Mouse (Mus musculus): ENCODE results near the gene Tmod4. TPM values are rescaled to one million over a fixed set of nuclear protein-coding genes. Genes with fewer than 3 reads are reported as not detected.
A peak's percentile ranks its signal among the peaks of the same experiment; 100 is the strongest.
"Not testable (repeated sequence)": the region's sequence is repeated elsewhere in the genome, so short reads cannot be mapped to it uniquely, and the experiment has no call there.

Tmod4 gene
- polyA plus RNA-seq, 1 experiment from 2014 or later: not detected

DNA sequence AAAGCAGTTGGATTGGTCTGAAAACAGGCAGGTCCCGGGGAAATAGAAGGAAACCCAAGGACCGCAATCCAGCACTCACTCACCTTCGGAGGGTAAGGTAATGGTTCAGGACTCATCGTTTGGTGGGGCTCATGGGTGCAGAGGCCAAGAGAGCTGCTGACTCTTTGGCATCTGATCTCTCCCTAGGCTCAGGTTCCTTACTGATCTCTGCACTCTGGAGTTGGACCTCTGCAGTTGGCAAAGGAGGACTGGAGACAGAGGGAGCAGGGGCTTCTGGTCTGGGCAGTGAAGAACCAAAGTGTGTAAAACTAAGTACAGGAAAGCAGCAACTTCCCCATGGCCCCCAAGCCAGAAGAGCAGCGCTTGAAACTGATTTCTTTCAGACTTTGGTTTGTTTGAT is 5.8 kb downstream of the Tmod4 start:
- no peak overlapping the region for H3K4me3 ChIP-seq (ENCODE audit: inconsistent target)
- H3K79me2 ChIP-seq (ENCODE audit: inconsistent target): peaks cover 5% of the 10 kb centered on the region; the same call in 1 of the 2 replicates
- peaks cover 29% of the 10 kb centered on the region; the same call in 1 of the 2 replicates for H3K36me3 ChIP-seq (ENCODE audit: inconsistent target)
- WGBS (ENCODE audit: missing documents): 93% methylated on average over 5 of the region's 5 CpGs
- H3K27ac ChIP-seq: no peak overlapping the region

- peaks cover 14% of the 10 kb centered on the region; the same call in 1 of the 2 replicates for H3K79me2 ChIP-seq (ENCODE audit: inconsistent target)
- not testable (repeated sequence) for H3K4me3 ChIP-seq (ENCODE audit: inconsistent target); H3K27ac ChIP-seq
- 100% methylated on average over 2 of the region's 2 CpGs for WGBS (ENCODE audit: missing documents)
- peaks cover 29% of the 10 kb centered on the region; the same call in 1 of the 2 replicates for H3K36me3 ChIP-seq (ENCODE audit: inconsistent target)
These were observed 8.1 kb downstream of the Tmod4 start for GRCm38 (mm10) chr3:95132389-95132788.

GRCm38 (mm10) chr3:95133176-95133575 is 8.9 kb downstream of the Tmod4 start:
- 40% methylated on average over 9 of the region's 11 CpGs for WGBS (ENCODE audit: missing documents)
- peaks cover 29% of the 10 kb centered on the region; the same call in 1 of the 2 replicates for H3K36me3 ChIP-seq (ENCODE audit: inconsistent target)
- H3K27ac ChIP-seq: peak overlapping the region; percentile 71
- H3K79me2 ChIP-seq (ENCODE audit: inconsistent target): peaks cover 20% of the 10 kb centered on the region
- H3K4me3 ChIP-seq (ENCODE audit: inconsistent target): peak overlapping the region; percentile 83

GRCm38 (mm10) chr3:95133680-95134101 is 9.4 kb downstream of the Tmod4 start, which contains the start of the genes Scnm1 and Lysmd1:
TSS of gene Scnm1 (minus strand) at chr3:95134011.
TSS of gene Lysmd1 (plus strand) at chr3:95134088.
- H3K4me3 ChIP-seq (ENCODE audit: inconsistent target): peak within 1 kb of the TSS; percentile 83
- 0% methylated on average over 18 of the region's 20 CpGs for WGBS (ENCODE audit: missing documents)
- H3K79me2 ChIP-seq (ENCODE audit: inconsistent target): peaks cover 22% of the 10 kb centered on the region
- peak within 1 kb of the TSS; percentile 92 for H3K27ac ChIP-seq
- H3K36me3 ChIP-seq (ENCODE audit: inconsistent target): peaks cover 29% of the 10 kb centered on the region; the same call in 1 of the 2 replicates

DNA sequence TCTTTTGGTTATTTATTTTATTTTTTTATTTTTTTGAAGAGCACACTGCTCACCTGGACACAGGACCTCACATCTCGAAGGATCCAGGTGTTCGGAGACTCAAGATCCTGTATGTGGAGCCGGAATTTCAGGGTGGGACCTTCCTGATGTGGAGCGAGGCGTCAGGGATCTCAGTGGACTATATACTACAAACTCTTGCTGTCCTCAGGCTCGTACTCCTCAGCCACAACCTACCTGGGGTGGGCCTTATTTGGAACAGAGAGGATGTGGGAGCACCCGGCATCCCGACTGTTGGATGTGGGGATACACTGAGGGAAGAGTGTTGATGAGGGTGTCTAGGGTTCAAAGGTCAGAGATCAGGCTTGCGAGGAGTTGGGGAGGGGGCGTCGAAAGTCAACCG is 9.9 kb downstream of the Tmod4 start:
- H3K4me3 ChIP-seq (ENCODE audit: inconsistent target): peak overlapping the region; percentile 83; the same call in 1 of the 2 replicates
- peaks cover 23% of the 10 kb centered on the region for H3K79me2 ChIP-seq (ENCODE audit: inconsistent target)
- WGBS (ENCODE audit: missing documents): no CpG with 5 or more reads among the region's 12 CpGs
- H3K27ac ChIP-seq: not testable (repeated sequence)
- peaks cover 25% of the 10 kb centered on the region; the same call in 1 of the 2 replicates for H3K36me3 ChIP-seq (ENCODE audit: inconsistent target)

DNA sequence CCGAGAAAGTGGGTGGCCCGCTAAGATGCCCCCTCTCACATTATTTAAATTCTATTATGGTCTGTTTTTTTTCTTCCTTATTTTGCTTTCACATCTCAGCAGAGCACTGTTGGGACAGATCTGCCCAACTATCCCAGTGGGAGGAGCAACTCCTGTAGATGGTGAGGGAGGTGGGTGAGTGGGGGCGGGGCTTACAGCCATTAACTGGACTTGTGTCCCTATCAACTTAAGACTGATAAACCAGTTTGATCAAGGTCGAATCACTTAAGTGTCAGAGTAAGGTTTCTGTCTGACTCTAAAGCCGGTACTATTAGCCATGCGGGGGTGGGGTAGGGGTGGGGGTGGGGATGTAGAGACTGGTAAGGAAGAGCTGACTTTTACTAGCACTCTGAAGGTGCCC is 10.7 kb downstream of the Tmod4 start:
- peaks cover 32% of the 10 kb centered on the region for H3K79me2 ChIP-seq (ENCODE audit: inconsistent target)
- peak overlapping the region; percentile 33 for H3K4me3 ChIP-seq (ENCODE audit: inconsistent target)
- 0% methylated on average over 6 of the region's 6 CpGs for WGBS (ENCODE audit: missing documents)
- H3K27ac ChIP-seq: peak overlapping the region; percentile 92
- peaks cover 16% of the 10 kb centered on the region; the same call in 1 of the 2 replicates for H3K36me3 ChIP-seq (ENCODE audit: inconsistent target)

- Histone ChIP-seq H3K36me3 (ENCODE audit: inconsistent target) (peaks cover 13% of the 10 kb centered on the region; the same call in 1 of the 2 replicates), H3K27ac (peak overlapping the region; percentile 92), H3K4me3 (ENCODE audit: inconsistent target) (peak overlapping the region; percentile 33), H3K79me2 (ENCODE audit: inconsistent target) (peaks cover 37% of the 10 kb centered on the region)
- WGBS (ENCODE audit: missing documents): 5% methylated on average over 7 of the region's 7 CpGs
These were observed 11.3 kb downstream of the Tmod4 start for GRCm38 (mm10) chr3:95135433-95136052.

DNA sequence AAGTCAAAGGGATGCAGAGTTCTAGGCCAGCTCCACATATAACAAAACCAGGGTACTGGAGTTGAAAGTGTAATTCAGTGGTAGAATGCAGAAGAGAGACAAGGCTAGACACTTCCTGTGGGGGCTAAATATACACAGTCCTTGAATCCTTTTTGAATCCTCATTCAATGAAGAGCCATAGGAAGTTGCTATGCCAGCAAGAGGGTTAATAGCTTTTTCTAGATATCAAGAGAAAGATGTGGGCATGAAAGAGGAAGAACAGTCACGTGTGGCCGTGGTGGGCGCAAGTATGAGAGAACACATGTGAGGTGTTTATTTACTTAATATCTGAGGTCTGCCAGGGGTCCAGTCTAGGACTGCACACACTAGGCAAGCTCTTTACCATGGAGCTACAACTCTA is 12.1 kb downstream of the Tmod4 start:
- Histone ChIP-seq H3K4me3 (ENCODE audit: inconsistent target) (no peak overlapping the region), H3K79me2 (ENCODE audit: inconsistent target) (peaks cover 45% of the 10 kb centered on the region), H3K27ac (peak overlapping the region; percentile 92), H3K36me3 (ENCODE audit: inconsistent target) (peaks cover 8% of the 10 kb centered on the region; the same call in 1 of the 2 replicates)
- WGBS (ENCODE audit: missing documents): 2% methylated on average over 3 of the region's 3 CpGs

GRCm38 (mm10) chr3:95139586-95140288 is 15.5 kb downstream of the Tmod4 start:
- WGBS (ENCODE audit: missing documents): 43% methylated on average over 25 of the region's 25 CpGs

DNA sequence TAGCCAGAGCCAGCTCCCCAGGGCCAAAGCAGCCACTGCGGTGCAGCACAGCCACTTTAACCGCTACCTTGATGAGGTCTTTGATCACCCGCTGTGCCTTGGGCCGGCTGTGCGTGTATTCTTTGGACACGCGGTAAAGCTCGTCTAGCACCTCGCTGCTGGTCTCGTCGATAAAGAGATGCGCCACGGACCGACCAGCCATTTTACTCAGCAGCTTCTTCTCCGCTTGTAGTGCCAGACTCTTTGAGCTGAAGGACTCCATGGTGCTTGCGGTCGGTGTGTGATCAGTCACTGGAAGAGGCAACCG is 16.0 kb downstream of the Tmod4 start:
- peak overlapping the region; percentile 71; the same call in 1 of the 2 replicates for H3K4me3 ChIP-seq (ENCODE audit: inconsistent target)
- H3K36me3 ChIP-seq (ENCODE audit: inconsistent target): no peaks in the 10 kb centered on the region; the same call in 1 of the 2 replicates
- H3K79me2 ChIP-seq (ENCODE audit: inconsistent target): peaks cover 50% of the 10 kb centered on the region
- 79% methylated on average over 18 of the region's 18 CpGs for WGBS (ENCODE audit: missing documents)
- H3K27ac ChIP-seq: peak overlapping the region; percentile 90

More at GRCm38 (mm10) chr3:95139586-95140288, 15.5 kb downstream of the Tmod4 start:
- Histone ChIP-seq H3K36me3 (ENCODE audit: inconsistent target) (no peaks in the 10 kb centered on the region; the same call in 1 of the 2 replicates), H3K79me2 (ENCODE audit: inconsistent target) (peaks cover 50% of the 10 kb centered on the region), H3K4me3 (ENCODE audit: inconsistent target) (peak overlapping the region; percentile 71; the same call in 1 of the 2 replicates), H3K27ac (peak overlapping the region; percentile 90)

DNA sequence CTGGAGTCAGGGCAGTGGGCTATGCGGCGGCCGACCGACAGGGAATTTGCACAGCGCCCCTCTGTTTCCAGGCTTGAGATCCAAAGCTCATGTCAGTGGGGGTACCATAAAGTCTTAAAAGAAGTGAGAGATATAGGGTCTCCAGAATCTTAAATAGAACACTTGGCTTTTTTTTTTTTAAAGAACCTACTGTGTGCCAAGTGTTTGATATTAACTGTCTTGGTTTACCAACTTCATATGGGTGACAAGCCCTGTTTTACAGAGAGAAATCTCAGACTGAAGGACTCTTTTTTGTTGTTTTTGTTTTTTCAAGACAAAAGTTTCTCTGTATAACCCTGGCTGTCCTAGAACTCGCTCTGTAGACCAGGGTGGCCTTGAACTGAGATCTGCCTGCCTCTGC is 16.5 kb downstream of the Tmod4 start:
- peaks cover 50% of the 10 kb centered on the region for H3K79me2 ChIP-seq (ENCODE audit: inconsistent target)
- 75% methylated on average over 5 of the region's 6 CpGs for WGBS (ENCODE audit: missing documents)
- H3K36me3 ChIP-seq (ENCODE audit: inconsistent target): no peaks in the 10 kb centered on the region; the same call in 1 of the 2 replicates
- H3K27ac ChIP-seq: peak overlapping the region; percentile 90
- peak overlapping the region; percentile 71 for H3K4me3 ChIP-seq (ENCODE audit: inconsistent target)

GRCm38 (mm10) chr3:95141474-95141873 is 17.2 kb downstream of the Tmod4 start:
- H3K4me3 ChIP-seq (ENCODE audit: inconsistent target): peak overlapping the region; percentile 71
- no peaks in the 10 kb centered on the region; the same call in 1 of the 2 replicates for H3K36me3 ChIP-seq (ENCODE audit: inconsistent target)
- peaks cover 50% of the 10 kb centered on the region for H3K79me2 ChIP-seq (ENCODE audit: inconsistent target)
- H3K27ac ChIP-seq: peak overlapping the region; percentile 90
- 3% methylated on average over 9 of the region's 9 CpGs for WGBS (ENCODE audit: missing documents)

- H3K36me3 ChIP-seq (ENCODE audit: inconsistent target): no peaks in the 10 kb centered on the region; the same call in 1 of the 2 replicates
- WGBS (ENCODE audit: missing documents): 22% methylated on average over 10 of the region's 10 CpGs
- H3K27ac ChIP-seq: peak within 1 kb of the TSS; percentile 90
- H3K4me3 ChIP-seq (ENCODE audit: inconsistent target): peak within 1 kb of the TSS; percentile 71
- H3K79me2 ChIP-seq (ENCODE audit: inconsistent target): peaks cover 45% of the 10 kb centered on the region
These were observed 17.8 kb downstream of the Tmod4 start, which contains the start of gene Tnfaip8l2 for GRCm38 (mm10) chr3:95141952-95142616. TSS of gene Tnfaip8l2 (minus strand) at chr3:95142360.

GRCm38 (mm10) chr3:95142617-95143011 is 18.3 kb downstream of the Tmod4 start:
- Histone ChIP-seq H3K36me3 (ENCODE audit: inconsistent target) (no peaks in the 10 kb centered on the region; the same call in 1 of the 2 replicates), H3K4me3 (ENCODE audit: inconsistent target) (peak overlapping the region; percentile 71; the same call in 1 of the 2 replicates), H3K79me2 (ENCODE audit: inconsistent target) (peaks cover 41% of the 10 kb centered on the region), H3K27ac (peak overlapping the region; percentile 90; the same call in 1 of the 2 replicates)
- 0% methylated on average over 5 of the region's 5 CpGs for WGBS (ENCODE audit: missing documents)
